Mouse (Mus musculus) liver, adult 2 months (tissue): ENCODE measurements around the gene Mesd. TPM values are rescaled to one million over a fixed set of nuclear protein-coding genes. Genes with fewer than 3 reads are reported as not detected.

ENCODE experiments used
- DNase-seq: peaks from one replicate; pipeline ENCODE4 v3.0.0-alpha.2; 2011; ENCODE audit warnings: low read depth, low spot score; ENCODE audit errors: extremely low read depth
- H3K27ac ChIP-seq: fragments of 200-500 bp; replicated peaks from 2 replicates; pipeline ENCODE4 v1.5.1; 2012; ENCODE audit warnings: low read depth, mild to moderate bottlenecking, control low read depth, inconsistent platforms, low read length; ENCODE audit not compliant: insufficient read depth
- H3K27me3 ChIP-seq: fragments of 200-500 bp; 2 replicates; pipeline ENCODE4 v1.6.1; 2012; ENCODE audit warnings: mild to moderate bottlenecking, moderate library complexity, low read length, inconsistent platforms; ENCODE audit not compliant: control insufficient read depth, insufficient read depth
- H3K36me3 ChIP-seq: fragments of 200-500 bp; 2 replicates; pipeline ENCODE4 v1.6.1; 2012; ENCODE audit warnings: low read length, inconsistent platforms; ENCODE audit not compliant: control insufficient read depth, insufficient read depth
- H3K4me1 ChIP-seq: fragments of 200-500 bp; 2 replicates; pipeline ENCODE4 v1.6.1; 2011; ENCODE audit warnings: low read length; ENCODE audit not compliant: control insufficient read depth, insufficient read depth
- H3K4me3 ChIP-seq: fragments of 200-500 bp; 2 replicates; pipeline ENCODE4 v1.5.1; 2011; ENCODE audit warnings: low read depth, mild to moderate bottlenecking, control low read depth, low read length, moderate library complexity; ENCODE audit not compliant: insufficient read depth
- H3K79me2 ChIP-seq: fragments of 200-500 bp; 2 replicates; pipeline ENCODE4 v1.6.1; 2012; ENCODE audit warnings: inconsistent platforms, mild to moderate bottlenecking, low read length, moderate library complexity; ENCODE audit not compliant: control insufficient read depth, insufficient read depth
- H3K9ac ChIP-seq: fragments of 200-500 bp; 2 replicates; pipeline ENCODE4 v1.6.1; 2012; ENCODE audit warnings: low read depth, mild to moderate bottlenecking, control low read depth, inconsistent platforms, low read length
- CTCF ChIP-seq: fragments of 200-500 bp; IDR thresholded peaks from 2 replicates; pipeline ENCODE4 v1.5.1; 2011; ENCODE audit warnings: low read depth, low read length, control low read depth
- POLR2A ChIP-seq: fragments of 200-500 bp; IDR thresholded peaks from 2 replicates; pipeline ENCODE4 v1.6.1; 2011; ENCODE audit warnings: low read length, control low read depth; ENCODE audit not compliant: insufficient read depth; ENCODE audit errors: extremely low read depth
- WGBS: fragments of 180-500 bp; shearing (Covaris S2); methylation state at CpG from one replicate; pipeline ENCODE4 v1.1.7; 2018; 5-methylcytosine and 5-hydroxymethylcytosine counted together
- polyA plus RNA-seq: library from polyadenylated mRNA; depleted of rRNA; stranded (reverse); fragments of >200 nt; gene quantifications from 2 replicates; pipeline ENCODE4 v1.2.3, GENCODE M21; 2012
- total RNA-seq: library from RNA; depleted of rRNA; stranded (reverse); fragments of >200 nt; gene quantifications from 2 replicates; pipeline ENCODE4 v1.2.3, GENCODE M21; 2014

The Mesd gene
- total and polyA plus RNA-seq, 2 experiments, result 6.7 to 10.8 TPM

DNA sequence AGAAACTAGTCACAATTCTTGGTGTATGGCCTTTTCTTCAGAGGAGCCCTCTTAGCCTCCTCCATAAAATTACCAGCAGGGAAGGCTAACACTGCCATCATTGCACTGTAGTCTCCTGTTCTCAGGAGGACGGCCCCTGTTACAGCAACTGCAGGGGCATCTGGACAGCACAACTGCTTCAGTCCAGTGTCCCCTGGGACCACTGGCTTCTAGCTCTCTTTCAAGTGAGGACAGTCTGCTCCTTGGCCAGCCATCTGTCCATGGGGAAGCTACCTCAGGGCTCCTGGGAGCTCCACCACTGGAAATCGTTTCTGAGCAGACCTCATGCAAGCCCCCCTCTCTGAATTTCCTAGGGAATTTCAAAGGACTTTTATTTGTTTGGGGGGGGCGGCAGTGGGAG, 16.3 kb downstream of the Mesd start:
- H3K79me2 ChIP-seq, result no peaks in the 10 kb centered on the region
- peaks cover 26% of the 10 kb centered on the region for H3K36me3 ChIP-seq
- H3K4me3 ChIP-seq, result no peak overlapping the region
- WGBS, result 81% methylated on average over 3 of the region's 3 CpGs
- TF ChIP-seq CTCF, result no peak
- TF ChIP-seq POLR2A, result no peak
- no peaks in the 10 kb centered on the region for H3K4me1 ChIP-seq
- H3K27ac ChIP-seq, result no peak overlapping the region
- no peak overlapping the region for H3K9ac ChIP-seq
- no peaks in the 10 kb centered on the region for H3K27me3 ChIP-seq
- DNase-seq, result no peak

GRCm38 (mm10) chr7:83901425-83901824, 17.2 kb downstream of the Mesd start:
- Histone ChIP-seq H3K79me2 (no peaks in the 10 kb centered on the region), H3K27me3 (no peaks in the 10 kb centered on the region), H3K27ac (no peak overlapping the region), H3K4me3 (no peak overlapping the region), H3K36me3 (peaks cover 26% of the 10 kb centered on the region), H3K9ac (no peak overlapping the region), H3K4me1 (no peaks in the 10 kb centered on the region)
- 77% methylated on average over 4 of the region's 4 CpGs for WGBS
- DNase-seq, result no peak
- TF ChIP-seq POLR2A (no peak), CTCF (no peak)

DNA sequence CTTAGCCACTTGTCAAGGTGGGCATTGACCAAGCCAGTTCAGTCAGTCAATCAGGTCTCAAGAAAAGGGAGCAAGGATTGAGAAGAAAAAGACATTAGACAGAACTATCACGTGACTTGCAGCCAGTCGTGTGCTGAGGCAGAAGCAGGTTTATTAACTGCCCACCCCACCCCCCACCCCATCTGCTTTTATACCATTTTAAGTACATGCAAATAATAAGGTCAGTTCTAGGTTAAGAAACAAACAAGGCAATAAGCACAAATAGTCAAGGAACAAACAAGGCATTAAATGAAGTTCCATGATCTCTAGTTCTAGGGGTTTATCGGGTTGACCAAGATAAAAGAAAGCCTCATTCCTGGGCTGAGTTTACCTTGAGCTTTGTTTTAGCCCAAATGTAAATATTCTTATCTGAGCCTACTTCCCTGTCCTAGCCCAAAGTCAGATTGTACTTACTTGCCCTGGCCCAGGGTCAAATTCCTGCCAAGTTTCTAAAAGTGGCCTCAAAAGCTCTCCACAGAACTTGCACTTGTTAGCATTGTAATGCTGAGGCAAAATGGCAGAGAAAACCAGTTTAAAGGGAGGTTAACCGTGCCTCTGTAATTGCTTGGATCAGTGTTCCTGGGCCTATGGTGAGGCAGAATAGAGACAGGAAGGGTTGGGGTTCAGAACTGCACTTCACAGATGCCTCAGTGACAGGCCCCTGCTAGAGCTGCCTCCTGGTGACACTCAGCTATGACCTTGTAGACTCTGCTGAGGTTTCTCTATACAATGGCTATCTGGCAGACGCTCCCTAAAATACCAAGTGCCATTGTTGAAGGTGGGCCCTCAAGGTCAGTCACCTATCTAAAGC, 18.3 kb downstream of the Mesd start:
- H3K4me1 ChIP-seq, result no peaks in the 10 kb centered on the region
- no peak for DNase-seq
- no peaks in the 10 kb centered on the region for H3K27me3 ChIP-seq
- H3K4me3 ChIP-seq, result no peak overlapping the region
- H3K27ac ChIP-seq, result no peak overlapping the region
- no peaks in the 10 kb centered on the region for H3K79me2 ChIP-seq
- TF ChIP-seq POLR2A (no peak), CTCF (no peak)
- H3K36me3 ChIP-seq, result peaks cover 22% of the 10 kb centered on the region
- WGBS, result 50% methylated on average over 5 of the region's 5 CpGs
- H3K9ac ChIP-seq, result no peak overlapping the region

- H3K79me2 ChIP-seq, result no peaks in the 10 kb centered on the region
- no peaks in the 10 kb centered on the region for H3K27me3 ChIP-seq
- H3K27ac ChIP-seq, result no peak overlapping the region
- no peaks in the 10 kb centered on the region for H3K4me1 ChIP-seq
- TF ChIP-seq POLR2A (no peak), CTCF (no peak)
- DNase-seq, result no peak
- WGBS, result 50% methylated on average over 3 of the region's 3 CpGs
- H3K36me3 ChIP-seq, result peaks cover 6% of the 10 kb centered on the region
- H3K4me3 ChIP-seq, result no peak overlapping the region
- H3K9ac ChIP-seq, result no peak overlapping the region
Measured at GRCm38 (mm10) chr7:83904831-83905230, 20.6 kb downstream of the Mesd start.

- Histone ChIP-seq H3K4me1 (no peaks in the 10 kb centered on the region), H3K9ac (no peak overlapping the region), H3K27ac (no peak overlapping the region), H3K27me3 (no peaks in the 10 kb centered on the region), H3K36me3 (no peaks in the 10 kb centered on the region), H3K4me3 (no peak overlapping the region), H3K79me2 (no peaks in the 10 kb centered on the region)
- TF ChIP-seq POLR2A, result no peak
- no peak for TF ChIP-seq CTCF
- no peak for DNase-seq
- WGBS, result 77% methylated on average over 3 of the region's 3 CpGs
Measured at GRCm38 (mm10) chr7:83911909-83912308, 27.6 kb downstream of the Mesd start.

- H3K79me2 ChIP-seq, result no peaks in the 10 kb centered on the region
- DNase-seq, result no peak
- no peak overlapping the region for H3K9ac ChIP-seq
- WGBS, result 87% methylated on average over 6 of the region's 6 CpGs
- H3K27me3 ChIP-seq, result no peaks in the 10 kb centered on the region
- no peaks in the 10 kb centered on the region for H3K4me1 ChIP-seq
- no peak overlapping the region for H3K4me3 ChIP-seq
- H3K27ac ChIP-seq, result no peak overlapping the region
- no peak for TF ChIP-seq CTCF
- TF ChIP-seq POLR2A, result no peak
- H3K36me3 ChIP-seq, result no peaks in the 10 kb centered on the region
Measured at GRCm38 (mm10) chr7:83913405-83913932, 29.2 kb downstream of the Mesd start.
